Mouse (Mus musculus) midbrain, embryonic 15.5 days (tissue): ENCODE measurements at regions not wholly inside any gene's neighbourhood (a gene's known extent, or its start where the extent isn't known, plus 50 kb on each side); places are given as distances from the start of the nearest gene placed in this dataset.
A peak's percentile ranks its signal among the peaks of the same experiment; 100 is the strongest.

Source experiments
- ATAC-seq: fragments of 200-750 bp; cut with Nextera tagmentation; replicated peaks from 2 replicates; pipeline ENCODE4 v1.8.0; 2017; ENCODE audit warnings: moderate TSS enrichment
- H3K27ac ChIP-seq: fragments of 300-500 bp; sonication (generic); 2 replicates; pipeline ENCODE4 v1.5.1; 2015; ENCODE audit warnings: mild to moderate bottlenecking, inconsistent platforms
- H3K27me3 ChIP-seq: fragments of 300-500 bp; sonication (generic); replicated peaks from 2 replicates; pipeline ENCODE4 v1.6.1; 2015; ENCODE audit warnings: inconsistent platforms
- H3K36me3 ChIP-seq: fragments of 300-500 bp; sonication (generic); replicated peaks from 2 replicates; pipeline ENCODE4 v1.6.1; 2015; ENCODE audit warnings: inconsistent platforms
- H3K4me1 ChIP-seq: fragments of 300-500 bp; sonication (generic); 2 replicates; pipeline ENCODE4 v1.6.1; 2015; ENCODE audit warnings: inconsistent platforms
- H3K4me2 ChIP-seq: fragments of 300-500 bp; sonication (generic); 2 replicates; pipeline ENCODE4 v1.6.1; 2015; ENCODE audit warnings: inconsistent platforms, mild to moderate bottlenecking, moderate library complexity
- H3K4me3 ChIP-seq: fragments of 300-500 bp; sonication (generic); 2 replicates; pipeline ENCODE4 v1.5.1; 2015; ENCODE audit warnings: mild to moderate bottlenecking, inconsistent platforms
- H3K9ac ChIP-seq: fragments of 300-500 bp; sonication (generic); 2 replicates; pipeline ENCODE4 v1.6.1; 2015; ENCODE audit warnings: mild to moderate bottlenecking, inconsistent platforms
- H3K9me3 ChIP-seq: fragments of 300-500 bp; sonication (generic); 2 replicates; pipeline ENCODE4 v1.6.1; 2016; ENCODE audit warnings: inconsistent platforms
- WGBS: fragments of 180-500 bp; shearing (Covaris S2); methylation state at CpG from one replicate; pipeline ENCODE4 v1.1.7; 2015; ENCODE audit warnings: mixed read lengths; 5-methylcytosine and 5-hydroxymethylcytosine counted together

GRCm38 (mm10) chr4:114665684-114666083 lies 155.8 kb upstream of the Gm12830 start:
- Histone ChIP-seq H3K9ac (no peak overlapping the region), H3K9me3 (no peaks in the 10 kb centered on the region), H3K4me2 (peak overlapping the region; percentile 71), H3K27me3 (peaks cover 56% of the 10 kb centered on the region), H3K4me1 (peaks cover 13% of the 10 kb centered on the region), H3K27ac (no peak overlapping the region), H3K36me3 (no peaks in the 10 kb centered on the region), H3K4me3 (peak overlapping the region; percentile 36; the same call in 1 of the 2 replicates)
- ATAC-seq: peak; percentile 87
- 4% methylated on average over 14 of the region's 14 CpGs for WGBS

GRCm38 (mm10) chr4:114666238-114666978 lies 155.1 kb upstream of the Gm12830 start:
- H3K36me3 ChIP-seq: no peaks in the 10 kb centered on the region
- ATAC-seq: peak; percentile 53
- peak overlapping the region; percentile 71 for H3K4me2 ChIP-seq
- no peak overlapping the region for H3K27ac ChIP-seq
- H3K4me3 ChIP-seq: peak overlapping the region; percentile 36
- no peaks in the 10 kb centered on the region for H3K9me3 ChIP-seq
- peaks cover 13% of the 10 kb centered on the region for H3K4me1 ChIP-seq
- H3K27me3 ChIP-seq: peaks cover 56% of the 10 kb centered on the region
- peak overlapping the region; percentile 33; the same call in 1 of the 2 replicates for H3K9ac ChIP-seq
- 3% methylated on average over 41 of the region's 41 CpGs for WGBS

- Histone ChIP-seq H3K4me3 (peak overlapping the region; percentile 36), H3K36me3 (no peaks in the 10 kb centered on the region), H3K4me2 (peak overlapping the region; percentile 71), H3K9ac (peak overlapping the region; percentile 33; the same call in 1 of the 2 replicates), H3K27me3 (peaks cover 56% of the 10 kb centered on the region), H3K27ac (no peak overlapping the region), H3K4me1 (peaks cover 13% of the 10 kb centered on the region), H3K9me3 (no peaks in the 10 kb centered on the region)
- ATAC-seq: peak; percentile 53
- WGBS: 9% methylated on average over 12 of the region's 13 CpGs
These were observed 154.6 kb upstream of the Gm12830 start for GRCm38 (mm10) chr4:114666979-114667328.

DNA sequence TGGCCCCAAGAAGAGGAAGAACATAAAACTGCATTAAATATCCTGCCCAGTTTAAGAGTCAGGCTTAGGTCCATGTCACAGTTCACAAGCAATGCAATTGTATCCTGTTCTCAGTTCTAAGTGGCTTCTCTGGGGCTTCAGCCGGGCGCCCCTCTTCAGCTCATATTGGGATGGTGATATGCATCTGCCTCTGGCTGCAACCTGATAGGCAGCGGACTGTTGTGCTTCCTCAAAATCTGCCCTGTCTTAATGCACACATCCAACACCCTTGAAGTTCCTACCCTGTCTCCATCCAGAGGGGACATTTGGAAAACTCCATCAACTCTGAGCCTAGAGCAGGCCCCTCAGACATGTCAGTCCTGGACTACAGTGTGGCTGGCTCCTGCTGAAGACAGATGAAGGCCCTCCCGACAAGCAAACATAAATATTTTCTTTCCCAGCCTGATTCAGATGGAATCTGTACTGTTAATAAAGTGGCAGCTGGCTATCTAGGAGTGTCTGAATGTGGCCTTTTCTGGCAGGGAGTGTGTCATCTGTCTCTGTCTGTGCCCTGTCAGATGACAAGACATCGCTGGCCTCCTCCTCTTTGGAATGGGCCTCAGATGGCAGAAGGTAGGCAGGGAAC lies 149.3 kb upstream of the Gm12830 start:
- Histone ChIP-seq H3K4me1 (no peaks in the 10 kb centered on the region), H3K27me3 (peaks cover 20% of the 10 kb centered on the region), H3K9ac (no peak overlapping the region), H3K36me3 (no peaks in the 10 kb centered on the region), H3K9me3 (no peaks in the 10 kb centered on the region), H3K27ac (no peak overlapping the region), H3K4me2 (no peak overlapping the region), H3K4me3 (no peak overlapping the region)
- WGBS: 83% methylated on average over 5 of the region's 5 CpGs
- ATAC-seq: no peak

DNA sequence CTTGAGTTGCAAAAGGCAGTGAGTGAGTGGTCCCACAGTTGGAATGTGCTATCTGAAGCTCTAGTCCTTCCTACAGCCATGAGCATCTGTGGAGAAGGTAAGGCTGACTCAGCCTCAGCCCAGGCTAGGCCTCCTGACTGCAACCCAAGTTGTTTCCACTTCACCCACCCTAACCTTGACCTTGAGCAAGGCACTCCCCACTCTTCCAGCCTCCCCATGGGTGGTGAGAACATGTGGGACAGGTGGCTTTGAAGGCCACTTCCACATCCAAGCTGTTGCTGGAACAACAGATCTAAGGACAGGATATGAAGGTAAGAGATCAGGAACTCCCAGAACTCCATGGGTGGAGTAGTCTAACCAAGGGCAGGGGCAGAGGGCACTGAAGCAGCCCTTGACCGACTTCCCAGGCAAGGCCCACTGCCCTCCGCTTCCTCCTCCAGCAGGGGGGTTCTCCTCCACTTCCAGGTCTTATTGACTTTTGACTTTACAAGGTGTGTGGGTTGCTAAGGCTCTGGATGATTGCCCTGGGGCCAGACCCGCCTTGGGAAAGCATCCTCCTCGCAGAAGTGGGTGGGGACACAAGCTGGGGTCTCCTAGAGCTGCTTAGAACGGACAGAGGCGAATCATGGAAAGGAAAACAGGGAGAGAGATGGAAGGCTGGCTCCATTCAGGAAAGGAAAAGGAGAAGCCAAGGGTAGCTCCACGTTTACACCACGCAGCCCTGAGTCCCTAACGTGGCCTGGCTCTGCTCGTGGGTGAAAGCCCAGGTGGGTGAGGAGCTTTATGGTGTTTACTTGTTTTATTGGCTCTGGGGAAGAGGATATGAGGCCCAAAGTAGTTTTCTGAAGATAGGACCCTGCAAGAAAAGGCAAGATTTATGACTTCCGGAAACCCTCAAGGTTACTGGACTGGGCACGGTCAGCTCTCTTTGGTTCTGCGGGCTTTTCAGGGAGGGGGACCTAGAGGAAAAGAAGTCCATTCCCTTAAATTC lies 144.3 kb upstream of the Gm12830 start:
- 88% methylated on average over 13 of the region's 13 CpGs for WGBS
- Histone ChIP-seq H3K27me3 (peaks cover 3% of the 10 kb centered on the region; the same call in 1 of the 2 replicates), H3K4me2 (no peak overlapping the region), H3K4me1 (peaks cover 7% of the 10 kb centered on the region; the same call in 1 of the 2 replicates), H3K27ac (no peak overlapping the region), H3K9me3 (no peaks in the 10 kb centered on the region), H3K4me3 (no peak overlapping the region), H3K36me3 (no peaks in the 10 kb centered on the region), H3K9ac (no peak overlapping the region)
- no peak for ATAC-seq

DNA sequence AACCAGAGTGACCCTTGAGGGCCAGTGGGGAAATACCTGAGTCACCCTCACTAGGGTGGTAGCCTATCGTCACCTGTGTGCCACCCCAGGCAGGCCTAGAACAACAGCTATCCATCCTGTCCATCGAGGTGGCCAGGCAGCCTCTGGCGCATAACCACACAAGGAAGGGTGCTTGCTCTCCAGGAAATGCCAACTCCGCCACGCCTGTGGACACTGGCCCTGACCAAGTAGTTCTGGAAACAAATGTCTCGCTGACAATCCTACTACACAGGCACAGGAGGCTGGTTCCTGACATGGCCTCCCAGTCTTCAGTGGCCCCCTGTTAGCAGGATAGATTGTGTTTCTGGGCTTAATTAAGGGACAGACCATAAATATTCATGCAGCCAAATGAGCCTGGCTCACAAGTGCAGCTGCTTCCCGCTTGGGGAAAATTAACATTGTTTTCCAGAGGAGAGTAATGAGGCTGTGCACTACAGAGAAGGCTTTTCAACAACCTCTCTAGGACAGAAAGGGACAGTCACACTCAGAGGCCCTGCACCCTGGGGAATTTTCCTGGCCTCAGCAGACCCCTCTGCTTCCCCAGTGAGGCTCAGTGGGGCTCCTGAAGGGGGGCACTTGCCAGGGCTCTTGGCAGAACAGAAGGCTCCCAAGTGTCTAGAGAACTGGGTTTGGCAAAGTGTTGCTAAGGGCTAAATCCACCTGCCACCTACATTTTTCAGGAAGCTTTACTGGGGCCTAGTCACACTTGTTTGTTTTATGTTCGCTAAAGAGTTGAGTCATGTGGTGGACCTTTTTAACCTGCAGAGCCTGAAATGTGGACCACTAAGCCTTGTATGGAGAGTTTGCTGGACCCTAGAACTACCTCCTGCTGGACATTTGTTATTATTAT lies 143.2 kb upstream of the Gm12830 start:
- no peak overlapping the region for H3K9ac ChIP-seq
- peak; percentile 70 for ATAC-seq
- WGBS: 63% methylated on average over 8 of the region's 8 CpGs
- H3K36me3 ChIP-seq: no peaks in the 10 kb centered on the region
- H3K27me3 ChIP-seq: peaks cover 3% of the 10 kb centered on the region; the same call in 1 of the 2 replicates
- H3K4me3 ChIP-seq: no peak overlapping the region
- peaks cover 7% of the 10 kb centered on the region; the same call in 1 of the 2 replicates for H3K4me1 ChIP-seq
- H3K27ac ChIP-seq: peak overlapping the region; percentile 31; the same call in 1 of the 2 replicates
- H3K9me3 ChIP-seq: no peaks in the 10 kb centered on the region
- no peak overlapping the region for H3K4me2 ChIP-seq

DNA sequence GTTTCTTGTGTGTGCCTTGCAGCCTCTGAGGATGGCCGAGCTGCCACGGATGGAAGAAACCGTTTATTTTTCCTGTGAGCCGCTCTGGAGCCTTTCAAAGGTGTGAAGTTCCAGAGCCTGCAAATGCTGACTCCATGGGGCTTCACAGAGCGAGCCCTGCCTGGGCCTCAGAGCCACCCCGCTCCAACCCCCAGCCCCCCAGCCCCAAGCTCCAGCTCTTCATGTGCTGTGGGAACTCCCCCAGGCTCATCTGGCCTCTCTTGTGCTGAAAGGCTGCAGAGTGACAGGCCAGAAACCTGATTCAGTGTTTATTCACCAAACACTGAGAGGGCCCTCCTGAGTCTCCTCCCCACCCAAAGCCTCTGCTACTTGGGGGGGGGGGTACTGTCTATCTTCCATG lies 141.2 kb upstream of the Gm12830 start:
- WGBS: 55% methylated on average over 6 of the region's 6 CpGs

DNA sequence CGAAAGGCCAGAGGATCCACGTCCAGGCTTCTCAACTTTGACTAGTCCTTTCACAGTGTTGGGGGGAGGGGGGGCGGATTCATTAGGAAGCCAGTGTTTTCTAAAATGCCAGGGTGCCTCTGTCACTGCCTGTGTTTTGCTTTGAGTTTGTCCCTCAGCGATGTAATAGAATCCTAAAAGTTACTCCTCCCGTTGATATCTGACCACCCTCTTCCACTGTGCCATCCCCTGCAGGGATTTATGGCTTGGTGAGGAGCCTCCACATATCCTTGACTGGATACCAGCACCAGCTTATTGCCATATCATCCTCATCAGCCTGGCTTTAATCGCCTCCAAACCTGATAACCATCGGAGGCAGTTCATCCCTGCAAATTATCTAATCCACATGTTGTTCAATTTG lies 138.6 kb upstream of the Gm12830 start:
- no peaks in the 10 kb centered on the region for H3K9me3 ChIP-seq
- peaks cover 11% of the 10 kb centered on the region; the same call in 1 of the 2 replicates for H3K4me1 ChIP-seq
- no peak for ATAC-seq
- H3K36me3 ChIP-seq: no peaks in the 10 kb centered on the region
- no peak overlapping the region for H3K27ac ChIP-seq
- peaks cover 7% of the 10 kb centered on the region; the same call in 1 of the 2 replicates for H3K27me3 ChIP-seq
- H3K4me3 ChIP-seq: no peak overlapping the region
- H3K4me2 ChIP-seq: no peak overlapping the region
- no peak overlapping the region for H3K9ac ChIP-seq
- 77% methylated on average over 7 of the region's 7 CpGs for WGBS

More for the DNA sequence above, 141.2 kb upstream of the Gm12830 start:
- no peak overlapping the region for H3K4me2 ChIP-seq
- H3K4me3 ChIP-seq: no peak overlapping the region
- no peak overlapping the region for H3K9ac ChIP-seq
- ATAC-seq: no peak
- H3K27ac ChIP-seq: no peak overlapping the region
- H3K4me1 ChIP-seq: peaks cover 8% of the 10 kb centered on the region; the same call in 1 of the 2 replicates
- no peaks in the 10 kb centered on the region for H3K36me3 ChIP-seq
- H3K9me3 ChIP-seq: no peaks in the 10 kb centered on the region
- H3K27me3 ChIP-seq: peaks cover 7% of the 10 kb centered on the region; the same call in 1 of the 2 replicates

DNA sequence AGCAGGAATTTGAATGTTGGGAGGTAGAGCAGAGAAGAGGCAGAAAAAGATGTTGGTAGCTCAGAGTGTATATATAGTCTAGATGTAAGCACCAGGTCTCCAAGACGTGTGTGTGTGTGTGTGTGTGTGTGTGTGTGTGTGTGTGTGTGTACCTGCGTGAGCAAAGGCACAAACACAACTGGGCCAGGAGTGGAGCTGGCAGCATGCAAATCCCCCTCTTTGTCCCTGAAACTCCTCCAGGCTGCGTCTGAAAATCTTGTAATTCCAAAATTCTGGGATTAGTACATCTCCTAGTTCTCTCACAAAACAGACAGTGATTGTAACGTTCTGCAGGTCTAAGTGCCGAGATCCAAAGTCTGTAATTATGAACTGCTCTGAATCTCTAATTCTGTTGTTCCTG lies 137.8 kb upstream of the Gm12830 start:
- Histone ChIP-seq H3K27ac (no peak overlapping the region), H3K4me2 (no peak overlapping the region), H3K27me3 (peaks cover 7% of the 10 kb centered on the region; the same call in 1 of the 2 replicates), H3K9ac (no peak overlapping the region), H3K9me3 (no peaks in the 10 kb centered on the region), H3K4me1 (peaks cover 5% of the 10 kb centered on the region; the same call in 1 of the 2 replicates), H3K36me3 (no peaks in the 10 kb centered on the region), H3K4me3 (no peak overlapping the region)
- WGBS: 58% methylated on average over 5 of the region's 5 CpGs
- no peak for ATAC-seq

DNA sequence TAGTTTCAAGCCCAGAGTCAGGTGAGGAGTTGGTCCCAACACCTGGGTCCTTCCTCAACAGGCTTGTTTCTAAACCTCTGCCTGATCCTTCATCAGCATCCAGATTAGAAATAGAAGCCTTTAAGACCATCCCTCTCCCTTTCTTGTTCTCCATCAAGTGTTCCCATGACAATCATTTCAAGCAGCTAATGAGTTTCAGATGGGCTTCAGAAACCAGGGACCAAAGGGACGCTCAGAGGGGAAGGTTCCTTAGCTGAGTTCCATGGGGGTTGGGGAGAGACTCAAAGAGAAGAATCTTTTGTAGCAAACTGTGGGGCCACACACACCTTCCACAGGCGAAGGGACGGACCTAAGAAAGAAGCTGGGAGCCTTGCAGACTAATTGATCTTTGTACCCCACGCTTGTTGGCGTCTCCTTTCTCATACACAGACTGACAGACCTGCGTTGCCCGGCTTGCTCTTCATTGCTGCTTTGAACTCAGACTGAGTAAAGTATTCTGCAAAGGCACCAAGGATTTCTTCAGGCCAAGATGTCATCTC lies 136.6 kb upstream of the Gm12830 start:
- Histone ChIP-seq H3K4me2 (no peak overlapping the region), H3K36me3 (no peaks in the 10 kb centered on the region), H3K27me3 (peaks cover 7% of the 10 kb centered on the region; the same call in 1 of the 2 replicates), H3K27ac (no peak overlapping the region), H3K9me3 (no peaks in the 10 kb centered on the region), H3K9ac (no peak overlapping the region), H3K4me1 (peaks cover 5% of the 10 kb centered on the region; the same call in 1 of the 2 replicates), H3K4me3 (no peak overlapping the region)
- ATAC-seq: no peak
- WGBS: 69% methylated on average over 7 of the region's 7 CpGs

DNA sequence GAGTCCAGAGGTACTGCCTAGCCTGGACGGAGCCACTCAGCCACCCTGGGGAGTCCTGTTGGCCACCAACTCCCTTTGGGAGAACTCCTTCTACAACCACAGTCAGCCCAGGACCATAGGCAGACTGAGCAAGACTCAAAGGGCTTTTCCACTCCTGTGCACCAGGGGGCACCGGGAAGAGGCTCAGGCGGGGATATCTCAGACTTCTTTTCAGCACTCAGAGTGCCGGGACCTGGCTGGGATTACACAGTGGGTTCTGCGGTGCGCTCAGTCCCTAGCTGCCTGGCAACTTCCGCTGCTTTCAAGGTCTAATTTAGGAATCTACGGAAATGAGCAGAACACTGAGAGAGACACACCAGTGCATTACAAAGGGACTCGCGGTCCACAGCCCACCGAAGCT lies 136.1 kb upstream of the Gm12830 start:
- Histone ChIP-seq H3K36me3 (no peaks in the 10 kb centered on the region), H3K27ac (no peak overlapping the region), H3K4me3 (0 out of 2 replicates have a peak overlapping the region, but pooled peaks have one; percentile 5), H3K4me2 (peak overlapping the region; percentile 33), H3K9me3 (no peaks in the 10 kb centered on the region), H3K27me3 (peaks cover 7% of the 10 kb centered on the region; the same call in 1 of the 2 replicates), H3K4me1 (peaks cover 5% of the 10 kb centered on the region; the same call in 1 of the 2 replicates), H3K9ac (no peak overlapping the region)
- 18% methylated on average over 11 of the region's 11 CpGs for WGBS
- ATAC-seq: peak; percentile 69
